Mouse (Mus musculus): Measurements from ENCODE around the gene Cyp2c69.
"Not testable (repeated sequence)": the region's sequence is repeated elsewhere in the genome, so short reads cannot be mapped to it uniquely, and the experiment has no call there.

DNA sequence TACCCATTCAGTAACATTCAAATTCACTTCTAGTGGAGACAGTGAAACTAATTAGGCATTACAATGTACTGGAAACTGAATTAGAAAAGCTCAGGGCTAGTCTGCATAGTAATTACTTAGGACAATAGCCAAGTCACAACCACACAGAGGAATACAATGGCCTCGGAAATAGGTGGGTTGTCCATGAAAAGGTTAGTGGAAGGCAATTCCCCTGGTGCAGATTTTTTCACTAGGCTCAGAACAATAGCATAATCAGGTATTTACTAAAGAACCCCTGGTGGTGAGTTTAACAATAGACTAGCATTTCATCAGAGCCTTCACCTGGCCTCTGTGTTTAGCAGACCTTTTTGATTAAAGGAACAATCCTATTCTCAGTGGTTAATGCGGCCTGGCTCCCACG is 3.5 kb upstream of the Cyp2c69 start:
- not testable (repeated sequence) for TF ChIP-seq CTCF (IDR thresholded peaks at IDR 0.05; ENCODE audit: borderline replicate concordance, control insufficient read depth, extremely low read depth, insufficient read depth, low read length, poor library complexity); POLR2A (IDR thresholded peaks at IDR 0.05; ENCODE audit: control insufficient read depth, extremely low read depth, insufficient read depth, low read length, poor library complexity)

Data from thymus, adult 2 months (tissue).